Mouse (Mus musculus): ENCODE measurements around the gene Ccr7. TPM values are rescaled to one million over a fixed set of nuclear protein-coding genes. Genes with fewer than 3 reads are reported as not detected.

Ccr7 gene
- polyA plus RNA-seq, 1 experiment from 2014 or later, result 0.19 TPM

DNA sequence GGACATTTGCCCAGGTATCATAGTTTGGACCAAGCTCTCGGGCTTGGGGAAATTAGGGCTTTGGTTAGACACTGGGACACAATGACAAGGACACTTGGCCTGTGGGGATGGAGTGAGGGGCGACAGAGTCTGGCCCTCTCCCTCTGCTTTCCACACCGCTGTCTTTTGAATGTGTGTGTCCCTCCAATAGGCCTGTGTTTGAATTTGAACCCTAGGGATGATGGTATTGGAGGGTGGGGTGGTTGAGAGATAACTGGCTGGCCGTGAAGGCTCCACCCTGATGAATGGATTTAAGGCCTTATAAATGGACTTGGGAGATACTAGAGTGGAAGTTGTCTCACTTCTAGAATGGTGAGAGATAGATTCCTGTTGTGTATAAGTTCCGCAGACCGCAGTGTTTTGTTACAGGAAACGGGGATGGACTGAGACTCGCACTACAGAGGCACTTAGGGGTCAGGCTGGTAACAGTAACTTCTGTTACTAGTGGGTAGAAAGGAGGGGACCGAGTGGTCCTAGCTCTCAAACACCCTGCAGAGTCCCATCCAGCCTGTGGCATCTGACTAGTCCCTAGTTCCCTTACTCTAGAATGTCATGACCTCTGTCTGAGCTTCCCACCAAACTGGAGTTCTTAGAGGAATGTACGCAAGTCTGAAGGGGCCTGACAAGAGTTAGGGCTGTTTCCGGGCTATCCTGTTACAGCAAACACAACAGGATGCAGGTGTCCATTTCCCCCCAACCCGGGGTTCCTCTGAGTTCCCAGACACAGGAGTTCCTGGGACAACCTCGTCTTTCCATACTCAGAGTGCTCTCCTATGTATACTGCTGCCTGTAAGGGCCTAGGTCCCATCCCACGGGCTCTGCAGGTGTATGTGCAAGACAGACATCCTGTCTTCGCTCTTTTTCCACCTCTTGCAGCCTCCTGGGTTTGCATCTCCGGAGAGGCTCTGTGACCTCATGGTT, 11.5 kb downstream of the Ccr7 start:
- no peaks in the 10 kb centered on the region for H3K9me3 ChIP-seq
- H3K4me2 ChIP-seq (replicated peaks), result no peak overlapping the region
- peaks cover 18% of the 10 kb centered on the region for H3K4me1 ChIP-seq
- H3K36me3 ChIP-seq, result no peaks in the 10 kb centered on the region
- no peak overlapping the region for H3K4me3 ChIP-seq
- H3K27me3 ChIP-seq (replicated peaks), result no peaks in the 10 kb centered on the region
- no peak overlapping the region for H3K27ac ChIP-seq
- no peak for ATAC-seq (ENCODE audit: low FRiP score, low read depth)
- no peak overlapping the region for H3K9ac ChIP-seq
- 73% methylated on average over 16 of the region's 16 CpGs for WGBS

DNA sequence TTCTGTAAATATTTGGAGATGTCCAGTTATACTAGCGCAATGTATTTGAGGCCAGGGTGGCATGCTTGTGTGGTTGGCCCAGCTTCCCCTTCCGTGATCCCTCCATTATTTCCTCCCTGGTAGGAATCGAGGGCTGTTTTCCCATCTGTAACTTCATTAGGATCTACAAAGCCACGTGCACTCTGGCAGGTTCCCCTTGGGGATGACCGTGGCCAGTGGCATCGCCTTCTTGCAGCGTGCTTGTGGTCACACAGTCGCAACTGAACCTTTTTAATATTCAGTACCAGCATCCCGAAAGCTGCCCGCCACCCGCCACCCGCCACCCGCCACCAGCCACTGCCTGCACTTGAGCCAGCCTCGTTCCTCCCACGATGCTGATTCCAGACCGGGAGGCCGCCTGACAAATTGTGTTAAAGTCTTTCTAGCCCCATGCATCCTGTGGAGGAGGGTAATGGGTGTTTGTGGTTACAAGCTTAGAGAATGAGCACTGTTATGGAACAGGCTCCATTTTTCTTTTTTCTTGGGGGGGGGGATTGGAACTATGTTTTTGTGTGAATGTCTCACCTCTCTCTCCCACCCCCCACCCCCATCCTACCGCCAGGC, 12.3 kb downstream of the Ccr7 start:
- Histone ChIP-seq H3K27me3 (replicated peaks) (no peaks in the 10 kb centered on the region), H3K4me1 (peaks cover 10% of the 10 kb centered on the region), H3K4me2 (replicated peaks) (no peak overlapping the region), H3K36me3 (no peaks in the 10 kb centered on the region), H3K9me3 (no peaks in the 10 kb centered on the region), H3K4me3 (no peak overlapping the region), H3K9ac (no peak overlapping the region), H3K27ac (no peak overlapping the region)
- ATAC-seq (ENCODE audit: low FRiP score, low read depth), result no peak
- 66% methylated on average over 18 of the region's 18 CpGs for WGBS

DNA sequence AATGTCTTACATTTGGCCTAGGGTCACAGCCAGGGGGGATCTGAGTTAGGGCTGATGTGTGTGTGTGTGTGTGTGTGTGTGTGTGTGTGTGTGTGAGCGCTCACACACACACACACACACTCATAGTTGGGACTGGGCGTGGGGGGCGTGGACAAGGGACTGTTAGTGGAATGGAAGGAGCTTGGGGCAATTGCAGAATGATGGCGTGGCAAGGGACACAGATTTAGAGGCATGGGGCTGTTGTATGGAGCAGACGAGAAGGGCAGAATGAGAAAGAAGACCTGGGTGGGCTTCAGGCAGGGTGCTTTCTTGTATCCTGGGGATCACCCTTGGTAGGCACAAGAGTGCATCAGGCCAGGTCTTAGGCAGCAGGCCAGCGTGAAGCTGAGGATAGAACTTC, 12.8 kb downstream of the Ccr7 start:
- no peaks in the 10 kb centered on the region for H3K27me3 ChIP-seq (replicated peaks)
- H3K4me1 ChIP-seq, result 0 out of 2 replicates have a peak, but pooled peaks cover 4% of the 10 kb centered on the region
- 74% methylated on average over 6 of the region's 6 CpGs for WGBS
- no peak overlapping the region for H3K4me3 ChIP-seq
- H3K27ac ChIP-seq, result no peak overlapping the region
- no peak overlapping the region for H3K4me2 ChIP-seq (replicated peaks)
- H3K9me3 ChIP-seq, result no peaks in the 10 kb centered on the region
- no peaks in the 10 kb centered on the region for H3K36me3 ChIP-seq
- no peak overlapping the region for H3K9ac ChIP-seq
- no peak for ATAC-seq (ENCODE audit: low FRiP score, low read depth)

DNA sequence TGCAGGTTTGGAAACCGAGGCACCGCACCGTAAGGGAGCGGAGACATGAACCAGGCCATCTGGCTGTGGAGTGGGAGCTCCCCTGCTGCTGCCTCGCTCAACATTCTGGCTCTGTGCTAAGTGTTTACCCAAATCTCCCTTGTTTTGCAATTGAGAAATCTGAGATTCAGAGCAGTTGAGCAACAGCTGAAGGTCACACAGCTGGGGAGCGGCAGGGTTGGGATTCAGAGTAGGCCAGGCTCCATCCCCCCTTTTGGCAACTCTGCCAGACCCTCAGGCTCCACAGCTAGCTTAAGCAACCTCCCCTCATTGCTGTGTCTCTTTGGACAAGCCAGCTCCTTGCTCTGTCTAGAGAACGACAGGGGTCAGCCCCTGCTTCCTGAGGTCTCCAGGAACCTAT, 13.3 kb downstream of the Ccr7 start:
- H3K36me3 ChIP-seq, result no peaks in the 10 kb centered on the region
- ATAC-seq (ENCODE audit: low FRiP score, low read depth), result no peak
- H3K27me3 ChIP-seq (replicated peaks), result no peaks in the 10 kb centered on the region
- H3K4me3 ChIP-seq, result no peak overlapping the region
- 69% methylated on average over 7 of the region's 7 CpGs for WGBS
- H3K9me3 ChIP-seq, result no peaks in the 10 kb centered on the region
- no peaks in the 10 kb centered on the region for H3K4me1 ChIP-seq
- no peak overlapping the region for H3K27ac ChIP-seq
- H3K9ac ChIP-seq, result no peak overlapping the region
- H3K4me2 ChIP-seq (replicated peaks), result no peak overlapping the region

DNA sequence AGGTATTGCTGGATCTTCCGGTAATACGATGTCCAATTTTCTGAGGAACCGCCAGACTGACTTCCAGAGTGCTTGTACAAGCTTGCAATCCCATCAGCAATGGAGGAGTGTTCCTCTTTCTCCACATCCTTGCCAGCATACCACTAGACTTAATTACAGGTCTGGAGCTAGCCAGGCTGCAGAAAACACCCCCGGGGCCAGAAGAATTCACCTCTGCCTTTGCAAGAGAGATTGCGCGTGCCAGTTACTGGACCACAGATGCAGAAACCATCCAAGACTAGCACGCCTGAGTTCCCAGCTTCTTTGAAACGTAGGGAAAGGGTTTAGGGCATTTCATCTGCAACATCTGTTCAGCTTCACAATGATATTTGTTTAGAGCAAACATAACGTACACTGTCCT, 15.9 kb downstream of the Ccr7 start:
- 84% methylated on average over 9 of the region's 9 CpGs for WGBS
- H3K4me1 ChIP-seq, result 0 out of 2 replicates have a peak, but pooled peaks cover under 1% of the 10 kb centered on the region
- no peaks in the 10 kb centered on the region for H3K36me3 ChIP-seq
- H3K27ac ChIP-seq, result no peak overlapping the region
- H3K4me2 ChIP-seq (replicated peaks), result no peak overlapping the region
- H3K9ac ChIP-seq, result no peak overlapping the region
- H3K27me3 ChIP-seq (replicated peaks), result no peaks in the 10 kb centered on the region
- no peak for ATAC-seq (ENCODE audit: low FRiP score, low read depth)
- no peaks in the 10 kb centered on the region for H3K9me3 ChIP-seq
- H3K4me3 ChIP-seq, result no peak overlapping the region

DNA sequence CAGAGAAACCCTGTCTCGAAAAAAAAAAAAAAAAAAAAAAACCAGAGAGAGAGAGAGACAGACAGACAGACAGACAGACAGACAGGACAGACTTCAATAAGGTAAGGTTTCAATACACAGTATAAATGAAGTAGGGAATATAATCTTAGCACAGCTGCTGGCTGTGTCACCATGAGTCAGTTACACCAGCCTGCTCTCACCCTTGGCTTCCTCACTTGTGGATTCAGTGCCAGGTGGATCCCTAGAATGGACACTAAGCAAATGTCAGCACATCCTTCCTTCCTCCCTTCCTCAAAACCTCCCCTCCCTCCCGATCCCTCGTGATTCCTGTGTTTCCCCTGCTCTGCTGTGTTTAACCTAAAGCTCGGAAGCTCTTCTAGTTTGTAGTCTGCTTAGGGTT, 17.5 kb downstream of the Ccr7 start:
- no peak overlapping the region for H3K27ac ChIP-seq
- H3K4me1 ChIP-seq, result peaks cover 12% of the 10 kb centered on the region
- no peak overlapping the region for H3K4me2 ChIP-seq (replicated peaks)
- H3K9ac ChIP-seq, result no peak overlapping the region
- no peak overlapping the region for H3K4me3 ChIP-seq
- ATAC-seq (ENCODE audit: low FRiP score, low read depth), result no peak
- H3K27me3 ChIP-seq (replicated peaks), result no peaks in the 10 kb centered on the region
- no peaks in the 10 kb centered on the region for H3K36me3 ChIP-seq
- no peaks in the 10 kb centered on the region for H3K9me3 ChIP-seq
- WGBS, result 87% methylated on average over 4 of the region's 4 CpGs

DNA sequence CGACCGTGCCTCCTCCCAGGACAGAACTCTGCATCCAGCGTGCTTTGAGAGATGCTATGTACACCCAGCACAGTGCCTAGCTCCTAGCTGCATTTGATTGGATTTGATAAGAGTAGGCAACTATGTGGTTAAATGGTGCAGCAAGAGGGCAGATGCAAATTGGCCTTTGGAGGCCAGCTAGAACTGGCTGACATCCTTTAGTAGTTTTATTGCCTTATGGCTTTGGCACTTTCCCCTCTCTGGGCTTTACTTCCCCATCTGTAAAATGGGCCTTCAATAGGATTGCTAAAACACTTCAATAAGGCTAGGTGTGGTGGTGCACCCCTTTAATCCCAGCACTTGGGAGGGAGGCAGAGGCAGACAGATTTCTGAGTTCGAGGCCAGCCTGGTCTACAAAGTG, 17.9 kb downstream of the Ccr7 start:
- no peak overlapping the region for H3K9ac ChIP-seq
- no peak overlapping the region for H3K4me2 ChIP-seq (replicated peaks)
- peaks cover 16% of the 10 kb centered on the region for H3K4me1 ChIP-seq
- WGBS, result 54% methylated on average over 4 of the region's 4 CpGs
- H3K4me3 ChIP-seq, result no peak overlapping the region
- no peaks in the 10 kb centered on the region for H3K27me3 ChIP-seq (replicated peaks)
- no peak overlapping the region for H3K27ac ChIP-seq
- no peak for ATAC-seq (ENCODE audit: low FRiP score, low read depth)
- no peaks in the 10 kb centered on the region for H3K36me3 ChIP-seq
- H3K9me3 ChIP-seq, result no peaks in the 10 kb centered on the region

DNA sequence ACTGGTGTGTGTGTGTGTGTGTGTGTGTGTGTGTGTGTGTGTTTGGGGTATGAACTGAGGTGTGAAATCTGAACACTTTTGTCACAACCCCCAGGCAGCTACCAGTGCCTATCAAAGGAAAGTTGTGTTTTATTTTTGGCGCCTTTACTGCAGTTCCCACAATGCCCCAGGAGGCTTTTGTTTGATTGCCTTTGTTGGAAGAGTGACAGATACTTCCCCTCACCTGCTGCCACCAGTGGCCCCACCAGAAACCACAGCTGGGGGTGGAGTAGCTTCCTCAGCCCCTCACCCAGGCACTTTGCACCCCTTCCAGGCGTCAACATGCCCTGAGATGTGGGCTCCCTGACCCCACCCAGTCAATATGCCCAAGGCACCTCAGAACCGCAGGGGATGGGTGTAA, 18.5 kb downstream of the Ccr7 start:
- ATAC-seq (ENCODE audit: low FRiP score, low read depth), result no peak
- H3K4me2 ChIP-seq (replicated peaks), result no peak overlapping the region
- H3K27me3 ChIP-seq (replicated peaks), result no peaks in the 10 kb centered on the region
- no peak overlapping the region for H3K4me3 ChIP-seq
- 42% methylated on average over 3 of the region's 3 CpGs for WGBS
- no peaks in the 10 kb centered on the region for H3K9me3 ChIP-seq
- no peak overlapping the region for H3K27ac ChIP-seq
- peaks cover 22% of the 10 kb centered on the region for H3K4me1 ChIP-seq
- H3K36me3 ChIP-seq, result no peaks in the 10 kb centered on the region
- no peak overlapping the region for H3K9ac ChIP-seq

DNA sequence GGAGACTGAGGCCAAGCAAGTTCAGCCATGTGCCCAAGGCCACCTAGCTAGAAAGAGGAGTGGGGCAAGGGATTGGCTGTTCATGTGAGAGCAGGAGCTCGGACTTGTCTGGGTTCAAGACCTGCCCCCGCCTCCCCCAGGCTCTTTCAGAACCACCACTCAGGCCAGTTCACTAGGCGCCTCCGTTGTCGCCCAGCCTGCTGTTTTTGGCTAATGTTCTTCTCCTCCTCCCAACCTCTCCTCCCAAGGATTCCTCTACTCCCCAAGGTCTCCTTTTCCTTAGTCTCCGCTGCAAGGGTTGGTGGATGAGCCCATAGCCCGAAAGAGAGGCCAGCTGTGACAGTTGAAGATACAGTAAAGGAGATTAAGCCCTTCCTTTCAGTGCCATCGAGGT, 19.8 kb downstream of the Ccr7 start:
- Histone ChIP-seq H3K9ac (no peak overlapping the region), H3K4me3 (no peak overlapping the region), H3K36me3 (no peaks in the 10 kb centered on the region), H3K27ac (no peak overlapping the region), H3K4me1 (peaks cover 25% of the 10 kb centered on the region), H3K27me3 (replicated peaks) (no peaks in the 10 kb centered on the region), H3K4me2 (replicated peaks) (no peak overlapping the region), H3K9me3 (no peaks in the 10 kb centered on the region)
- WGBS, result 76% methylated on average over 8 of the region's 8 CpGs
- ATAC-seq (ENCODE audit: low FRiP score, low read depth), result no peak

DNA sequence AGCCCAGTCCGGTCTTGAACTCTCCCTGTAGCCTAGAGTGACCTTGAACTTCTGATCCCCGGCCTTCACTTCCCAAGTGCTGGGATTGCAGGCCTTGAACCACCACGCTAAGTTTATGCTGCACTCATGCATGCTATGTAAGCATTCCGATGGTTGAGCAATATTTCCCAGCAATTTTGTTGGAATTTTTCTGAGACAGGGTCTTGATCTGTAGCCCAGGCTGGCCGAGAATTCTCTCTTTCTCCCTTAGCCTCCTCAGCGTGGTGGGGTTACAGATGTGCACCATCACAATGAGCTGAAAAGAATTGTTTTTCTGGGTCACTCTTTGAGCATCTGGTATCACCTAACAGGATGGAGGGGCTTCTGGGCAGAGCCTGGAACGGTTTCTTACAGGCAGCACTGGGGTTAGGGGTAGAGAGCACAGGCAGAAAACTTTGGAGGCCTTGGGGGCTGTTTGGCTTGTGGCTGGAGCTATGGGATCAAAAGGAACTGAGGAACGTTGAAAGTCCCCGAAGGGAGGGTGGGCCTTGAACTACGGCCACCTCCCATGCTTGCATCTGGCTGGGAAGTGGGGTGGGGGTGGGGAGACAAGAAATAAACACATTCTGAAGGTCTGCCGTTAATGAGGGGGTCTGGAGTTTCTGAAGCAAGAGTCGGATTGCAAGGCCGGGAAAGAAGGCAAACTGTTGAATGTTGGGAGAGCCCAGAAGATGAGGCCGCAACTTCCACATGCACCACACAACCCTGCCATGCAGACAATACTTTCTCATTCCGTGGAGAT, 20.4 kb downstream of the Ccr7 start:
- Histone ChIP-seq H3K4me2 (replicated peaks) (no peak overlapping the region), H3K36me3 (no peaks in the 10 kb centered on the region), H3K27ac (no peak overlapping the region), H3K27me3 (replicated peaks) (no peaks in the 10 kb centered on the region), H3K4me1 (peaks cover 26% of the 10 kb centered on the region), H3K4me3 (no peak overlapping the region), H3K9ac (no peak overlapping the region), H3K9me3 (no peaks in the 10 kb centered on the region)
- 64% methylated on average over 15 of the region's 15 CpGs for WGBS
- no peak for ATAC-seq (ENCODE audit: low FRiP score, low read depth)

DNA sequence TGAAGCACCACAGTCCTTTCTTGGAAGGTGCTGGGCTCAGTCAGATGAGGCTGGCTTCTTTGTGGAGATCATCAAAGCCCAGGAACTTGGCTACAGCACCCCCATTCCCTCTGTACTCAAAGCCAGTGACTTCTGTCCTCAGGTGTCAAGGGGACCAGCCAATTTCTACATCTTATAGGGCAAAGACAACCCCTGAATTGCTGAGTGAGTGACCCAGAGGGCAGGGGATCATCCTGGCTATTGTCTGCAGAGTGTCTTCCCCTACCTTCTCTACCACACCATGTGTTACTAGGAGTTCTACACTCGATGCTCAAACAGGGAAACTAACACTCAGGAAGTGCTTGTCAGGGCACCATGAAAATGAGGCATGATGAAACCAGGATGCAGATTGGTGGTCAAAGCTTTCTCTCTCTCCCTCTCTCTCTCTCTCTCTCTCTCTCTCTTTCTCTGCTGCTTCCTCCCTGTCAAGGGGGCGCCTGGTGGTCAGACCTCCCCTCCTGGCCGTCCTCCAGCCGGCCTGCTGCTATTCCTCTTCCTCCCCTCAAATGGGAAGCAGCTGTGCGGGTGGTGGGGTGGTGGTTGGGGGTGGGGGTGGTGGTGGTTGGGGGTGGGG, 21.5 kb downstream of the Ccr7 start:
- ATAC-seq (ENCODE audit: low FRiP score, low read depth), result no peak
- H3K27me3 ChIP-seq (replicated peaks), result no peaks in the 10 kb centered on the region
- no peak overlapping the region for H3K27ac ChIP-seq
- no peak overlapping the region for H3K9ac ChIP-seq
- H3K36me3 ChIP-seq, result no peaks in the 10 kb centered on the region
- H3K9me3 ChIP-seq, result no peaks in the 10 kb centered on the region
- H3K4me2 ChIP-seq (replicated peaks), result no peak overlapping the region
- peaks cover 29% of the 10 kb centered on the region for H3K4me1 ChIP-seq
- H3K4me3 ChIP-seq, result no peak overlapping the region
- 36% methylated on average over 5 of the region's 5 CpGs for WGBS
